Mouse (Mus musculus): Measurements from ENCODE around the gene Sdad1. TPM values are rescaled to one million over a fixed set of nuclear protein-coding genes. Genes with fewer than 3 reads are reported as not detected.

Sdad1 gene
- 53.0 and 55.4 TPM in 2 replicates for polyA plus RNA-seq (2012; ENCODE audit: low replicate concordance)

DNA sequence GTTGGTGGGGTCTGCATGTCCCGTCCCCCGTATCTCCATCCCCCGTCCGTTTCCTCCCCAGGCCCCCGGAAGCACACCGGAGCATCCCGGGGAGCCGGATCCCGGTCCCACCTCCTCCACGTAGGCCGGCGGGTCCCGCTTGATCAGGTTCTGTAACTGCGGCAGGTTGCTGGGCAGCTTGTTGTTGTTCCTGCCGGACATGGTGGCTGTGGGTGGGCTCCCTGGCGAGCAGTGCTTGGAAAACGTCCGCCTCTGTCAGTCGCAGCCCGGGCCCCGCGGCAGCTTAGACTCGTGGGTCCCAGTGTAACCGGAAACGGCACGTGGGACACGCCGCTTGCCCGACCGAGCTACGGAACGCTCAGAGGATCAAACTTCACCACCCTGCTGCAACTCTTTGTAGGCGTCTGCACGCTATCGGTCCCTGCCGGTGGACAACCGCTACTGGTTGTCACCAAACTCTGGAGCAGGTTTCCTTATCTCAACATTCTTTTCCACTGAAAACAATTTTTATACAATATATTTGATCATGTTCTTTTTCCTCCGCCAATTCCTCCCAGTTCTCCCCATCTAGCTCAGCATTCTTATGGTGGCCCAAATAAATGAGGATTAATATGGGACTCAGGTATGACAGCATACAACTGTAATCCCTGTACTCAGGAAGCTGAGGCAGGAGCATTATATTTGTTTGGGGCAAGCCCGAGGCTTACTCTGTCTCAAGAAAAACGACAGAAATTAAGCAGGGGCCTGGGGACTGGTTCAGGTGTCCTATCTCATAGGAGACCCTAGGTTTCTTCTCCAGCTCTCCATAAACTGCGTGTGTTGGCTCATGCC, at the start of gene Sdad1:
TSS of gene Sdad1 (minus strand) at position 799 of the 831 bp plus-strand sequence.

GRCm38 (mm10) chr5:92348794-92349413, 38.6 kb upstream of the Sdad1 start, which contains the start of gene Cxcl10:
TSS of gene Cxcl10 (minus strand) at chr5:92348889.

DNA sequence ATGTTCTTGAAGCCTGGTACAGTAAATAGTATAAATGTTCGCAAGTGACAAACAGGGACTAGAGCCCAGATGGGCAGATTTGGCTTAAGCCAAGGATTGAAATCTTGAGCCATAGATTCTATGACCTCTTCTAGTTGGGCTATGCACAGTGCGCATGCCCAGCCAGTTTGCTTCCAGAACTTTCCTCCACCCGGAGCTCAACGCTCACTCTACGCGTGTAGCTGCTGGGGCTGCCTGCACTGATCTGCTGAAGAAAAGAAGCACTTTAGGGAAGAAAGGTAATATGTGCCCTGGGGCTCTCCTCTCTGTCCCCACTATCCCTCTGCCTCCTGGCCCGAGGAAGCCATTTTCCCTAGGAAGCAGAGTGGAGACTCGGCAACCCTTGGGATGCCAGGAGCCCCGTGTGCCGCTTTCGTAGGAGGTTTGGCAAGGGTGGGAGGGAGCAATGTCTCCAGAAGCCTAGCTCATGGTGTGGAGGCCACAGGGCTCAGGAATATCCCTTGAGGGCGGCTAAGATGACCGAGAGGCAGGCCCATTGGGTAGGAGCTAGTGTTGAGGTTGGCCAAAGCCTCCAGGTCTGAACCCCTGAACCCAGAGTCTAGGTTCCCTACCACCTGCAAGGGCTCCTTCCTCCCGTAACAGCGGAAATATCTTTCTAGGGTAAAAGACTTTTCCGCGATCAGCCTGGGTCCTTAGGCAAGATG, 21.5 kb upstream of the Sdad1 start, which contains the start of gene Art3:
TSS of gene Art3 (plus strand) at position 193 of the 704 bp plus-strand sequence.

GRCm38 (mm10) chr5:92327929-92328328, 17.6 kb upstream of the Sdad1 start, which contains the start of gene Cxcl9:
TSS of gene Cxcl9 (minus strand) at chr5:92328079.

DNA sequence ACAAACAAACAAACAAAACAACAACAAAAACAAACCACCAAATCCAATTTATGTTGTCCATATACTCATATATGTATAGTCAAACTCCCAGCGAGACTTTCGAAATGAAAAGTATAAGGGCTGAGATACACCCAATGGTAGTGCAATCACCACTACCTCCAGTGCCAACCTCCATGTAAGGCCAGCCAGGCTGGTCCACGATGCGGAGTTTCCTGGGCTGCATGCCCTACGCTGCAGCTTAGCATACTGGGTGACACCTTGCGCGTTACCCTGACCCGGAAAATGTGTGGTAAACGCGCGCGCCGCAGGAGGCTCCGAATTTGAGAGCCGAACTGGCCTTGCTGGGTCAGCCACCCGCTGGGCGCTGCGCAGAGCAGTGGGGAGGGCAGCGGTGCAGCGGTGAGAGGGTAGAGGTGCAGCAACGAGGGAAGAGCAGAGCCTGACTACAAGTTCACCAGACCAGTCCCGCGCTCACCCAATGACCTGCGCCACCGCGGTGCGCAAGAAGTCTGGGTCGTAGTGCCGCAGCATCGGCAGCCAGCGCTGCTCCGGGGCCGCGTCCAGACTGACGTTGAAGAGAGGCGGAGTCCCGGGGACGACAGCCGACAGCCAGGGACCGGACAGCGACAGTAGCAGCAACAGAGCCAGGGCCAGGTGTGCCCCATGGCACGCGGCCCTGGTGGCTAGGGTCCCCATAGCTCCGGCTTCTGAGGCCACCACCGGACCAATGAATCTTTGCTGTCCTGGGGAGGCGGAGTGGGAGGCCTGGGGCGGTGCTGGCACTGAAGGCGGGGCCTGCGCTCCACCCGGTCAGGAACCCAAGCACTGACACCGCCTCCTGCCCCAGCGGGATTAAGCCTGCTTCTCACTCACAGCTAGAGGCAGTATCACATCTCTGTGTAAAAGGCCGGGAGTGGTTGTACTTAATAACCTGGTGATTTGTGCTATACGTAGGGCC, 32.6 kb downstream of the Sdad1 start, which contains the start of gene Naaa:
TSS of gene Naaa (minus strand) at position 734 of the 958 bp plus-strand sequence.

DNA sequence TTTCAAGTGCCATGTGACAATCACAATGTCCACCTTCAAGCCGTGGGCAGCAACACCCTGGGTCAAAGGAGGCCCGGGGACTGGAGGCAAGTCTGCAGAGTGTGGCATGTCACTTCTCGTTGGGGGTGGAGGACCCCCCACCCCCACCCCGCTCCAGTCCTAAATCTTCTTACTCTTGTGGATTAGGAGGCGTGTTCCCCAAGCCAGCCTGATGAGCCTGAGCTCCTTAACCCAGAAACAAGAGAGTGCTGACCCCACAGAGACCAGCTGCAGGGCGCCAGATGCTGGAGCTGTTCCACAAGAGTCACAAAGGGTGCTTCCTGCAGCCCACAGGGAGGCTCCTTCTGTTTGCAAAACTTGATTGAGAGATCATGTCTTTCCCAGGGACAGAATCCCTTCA, 54.1 kb downstream of the Sdad1 start, which contains the start of gene Ppef2:
TSS of gene Ppef2 (minus strand) at position 61 of the 400 bp plus-strand sequence.

Other genes starting within 250 kb of the Sdad1 start
- gene G3bp2, start 226.8 kb downstream of the Sdad1 start, polyA plus RNA-seq (2012; ENCODE audit: low replicate concordance) = 7.1 and 15.0 TPM in 2 replicates
- 3.6 and 111 TPM in 2 replicates for gene Uso1, start 172.5 kb downstream of the Sdad1 start, polyA plus RNA-seq (2012; ENCODE audit: low replicate concordance)
- not detected in 2 replicates for gene U90926, start 95.1 kb downstream of the Sdad1 start, polyA plus RNA-seq (2012; ENCODE audit: low replicate concordance)
- gene Ppef2, start 54.2 kb downstream of the Sdad1 start, polyA plus RNA-seq (2012; ENCODE audit: low replicate concordance) = not detected in 2 replicates
- gene Naaa, start 32.3 kb downstream of the Sdad1 start, polyA plus RNA-seq (2012; ENCODE audit: low replicate concordance) = 9.9 and 20.4 TPM in 2 replicates
- gene Cxcl9, start 17.6 kb upstream of the Sdad1 start, polyA plus RNA-seq (2012; ENCODE audit: low replicate concordance) = 1.5 and 2.3 TPM in 2 replicates
- not detected in 2 replicates for gene Art3, start 21.3 kb upstream of the Sdad1 start, polyA plus RNA-seq (2012; ENCODE audit: low replicate concordance)
- 0.77 TPM in 1 of 2 replicates, not detected in the other for gene Cxcl10, start 38.4 kb upstream of the Sdad1 start, polyA plus RNA-seq (2012; ENCODE audit: low replicate concordance)
- 2.9 and 27.9 TPM in 2 replicates for gene Nup54, start 124.7 kb upstream of the Sdad1 start, polyA plus RNA-seq (2012; ENCODE audit: low replicate concordance)
- gene Scarb2, start 196.4 kb upstream of the Sdad1 start, polyA plus RNA-seq (2012; ENCODE audit: low replicate concordance) = 6.4 and 7.3 TPM in 2 replicates
- gene Fam47e, start 244.6 kb upstream of the Sdad1 start, polyA plus RNA-seq (2012; ENCODE audit: low replicate concordance) = not detected in 2 replicates

Measured in leukemia stem cell, adult 10-12 weeks (primary cell).